Mouse (Mus musculus): Measurements from ENCODE around the gene Plb1.

The Plb1 gene

DNA sequence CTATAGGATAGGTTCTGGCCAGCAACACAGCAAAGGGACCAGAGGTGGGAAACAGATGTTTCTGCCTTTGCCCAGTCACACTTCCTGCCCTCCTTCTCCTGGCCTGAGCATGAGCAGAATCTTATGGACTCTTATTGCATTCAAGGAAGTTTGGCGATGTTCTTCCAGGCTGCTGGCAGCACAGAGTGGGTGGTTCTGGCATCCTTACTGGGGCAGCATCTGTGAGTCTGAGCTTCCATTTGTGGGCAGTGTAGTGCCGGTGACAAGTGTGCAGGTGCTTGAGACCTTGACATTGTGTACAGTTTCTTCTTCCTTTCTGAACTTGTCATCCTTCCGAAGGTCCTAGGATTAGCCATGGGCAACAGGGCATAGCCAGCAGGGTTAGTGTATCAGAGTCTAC lies 12.9 kb downstream of the Plb1 start:
- DNase-seq (ENCODE audit: low spot score), result no peak

DNA sequence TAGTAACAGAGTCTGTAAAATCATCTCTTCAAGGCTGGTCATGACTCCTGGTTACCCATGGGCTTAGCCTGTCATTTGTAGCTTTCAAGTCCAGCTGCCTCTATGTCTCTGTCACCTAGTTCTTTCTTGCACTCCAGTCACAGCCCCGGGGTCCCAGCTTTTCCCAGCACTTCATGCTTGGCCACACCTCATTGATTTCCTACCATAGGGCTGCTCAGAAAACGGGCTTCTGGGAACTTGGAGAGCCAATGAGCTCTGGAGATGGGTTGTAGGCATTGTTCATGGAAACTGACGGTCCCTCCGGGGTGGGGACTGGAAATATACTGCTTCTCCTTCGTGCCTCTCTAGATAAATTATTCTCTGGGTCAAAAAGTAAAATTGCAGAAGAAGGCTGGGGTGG lies 28.2 kb downstream of the Plb1 start:
- no peak for DNase-seq (ENCODE audit: low spot score)

DNA sequence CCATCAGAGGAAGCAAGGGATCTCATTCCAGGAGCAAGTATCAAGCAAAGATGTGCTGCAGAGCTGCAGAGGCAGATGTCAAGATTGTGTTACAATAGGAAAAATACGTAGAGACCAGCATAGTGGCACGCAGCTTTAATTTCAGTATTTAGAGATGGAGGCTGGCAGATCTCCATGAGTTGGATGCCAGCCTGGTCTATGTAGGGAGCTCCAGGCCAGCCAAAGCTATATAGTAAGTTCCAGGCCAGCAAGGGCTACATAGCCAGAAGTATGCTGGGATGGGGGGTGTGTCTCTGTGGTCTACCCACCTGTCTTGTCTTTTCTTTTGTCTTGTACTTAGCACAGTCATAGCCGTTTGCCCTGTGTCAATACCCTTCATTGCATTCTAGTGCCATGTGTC lies 28.7 kb downstream of the Plb1 start:
- no peak for DNase-seq (ENCODE audit: low spot score)

DNA sequence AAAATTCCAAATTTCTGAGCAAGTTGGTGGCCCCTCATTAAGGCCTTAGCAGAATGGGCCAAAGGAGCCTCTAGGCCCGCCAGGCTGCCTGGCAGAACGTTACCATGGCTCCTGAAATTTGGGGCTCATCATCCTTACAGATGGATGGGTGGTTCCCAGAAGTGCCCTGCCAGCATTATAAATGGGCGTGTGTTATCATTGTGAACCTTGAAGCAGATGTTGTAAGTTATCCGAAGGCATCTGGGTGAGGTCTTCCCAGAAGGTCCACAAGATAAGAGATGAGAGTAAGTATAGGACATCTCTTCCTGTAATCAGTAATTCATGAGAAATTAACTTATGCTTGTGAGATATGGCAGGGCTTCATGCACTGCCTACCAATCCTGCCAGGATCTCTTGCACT lies 30.0 kb downstream of the Plb1 start:
- DNase-seq (ENCODE audit: low spot score), result no peak

DNA sequence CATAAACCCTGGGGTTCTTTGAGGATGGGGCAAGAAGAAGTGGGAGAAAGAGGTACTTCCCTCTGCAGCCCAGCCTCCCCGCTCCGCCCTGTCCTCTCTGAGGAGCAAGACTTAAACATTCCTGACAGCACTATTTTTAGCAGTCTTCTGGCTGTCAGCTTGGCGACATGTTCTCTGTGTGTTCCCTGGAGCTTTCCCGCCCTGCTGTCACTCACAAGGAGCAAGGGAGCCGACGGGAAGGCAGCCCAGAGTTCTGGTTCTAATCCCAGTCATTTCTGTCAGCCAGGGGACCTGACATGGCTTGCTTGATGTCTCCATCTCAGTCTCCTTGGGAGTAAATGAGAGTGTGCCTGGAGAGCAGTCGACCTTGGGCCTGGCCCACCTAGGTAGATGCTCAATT lies 40.0 kb downstream of the Plb1 start:
- DNase-seq (ENCODE audit: low spot score), result no peak

DNA sequence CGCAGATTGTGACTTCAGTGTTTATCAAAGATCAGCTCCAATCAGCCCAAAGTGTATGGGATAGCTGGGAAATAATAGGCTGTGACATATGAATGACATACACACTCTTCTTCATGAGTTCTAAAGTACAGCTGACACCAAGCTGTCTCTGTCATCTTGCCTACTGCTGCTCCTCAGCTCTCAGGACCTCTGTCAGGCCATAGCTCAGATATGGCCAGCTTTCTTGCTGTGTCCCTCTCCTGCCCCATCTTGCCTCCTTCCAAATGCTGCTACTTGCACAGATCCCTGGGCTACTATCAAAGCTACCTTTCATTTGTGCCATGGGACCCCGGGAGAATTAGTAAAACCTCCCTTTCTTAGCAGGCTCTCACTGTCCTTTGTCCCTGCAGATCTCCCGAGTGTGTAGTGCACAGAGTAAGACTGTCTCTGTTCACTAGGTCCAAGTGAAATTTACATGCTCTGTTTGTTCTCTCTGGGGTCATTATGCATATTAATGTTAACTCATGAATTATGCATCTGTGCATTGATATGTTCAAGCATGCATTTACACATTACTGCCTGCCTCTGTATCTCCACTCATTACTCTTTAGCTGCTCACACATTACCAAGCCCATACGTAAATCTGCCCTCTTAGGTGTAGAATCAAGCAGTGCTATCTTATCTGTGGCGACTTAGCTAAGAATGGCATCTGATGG lies 45.6 kb downstream of the Plb1 start:
- DNase-seq (ENCODE audit: low spot score), result no peak

DNA sequence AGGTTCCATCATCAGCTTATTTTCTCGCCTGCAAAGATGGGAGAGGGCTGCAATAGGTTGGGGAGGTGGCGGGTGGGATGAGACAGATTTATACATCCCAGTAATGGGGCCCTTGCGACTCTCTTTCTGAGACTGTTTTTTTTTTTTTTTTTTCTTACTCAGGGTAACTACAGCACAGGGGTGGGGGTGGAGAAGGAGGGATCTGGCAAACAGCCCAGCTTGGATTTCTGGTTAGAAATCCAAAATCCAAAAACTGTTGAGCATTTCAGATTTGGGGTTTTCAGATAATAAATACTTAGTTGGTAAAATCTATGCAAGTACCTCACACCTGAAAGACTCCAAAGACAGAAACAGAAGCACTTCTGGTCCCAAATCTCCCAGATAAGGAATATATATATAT lies 47.6 kb downstream of the Plb1 start:
- no peak for DNase-seq (ENCODE audit: low spot score)

DNA sequence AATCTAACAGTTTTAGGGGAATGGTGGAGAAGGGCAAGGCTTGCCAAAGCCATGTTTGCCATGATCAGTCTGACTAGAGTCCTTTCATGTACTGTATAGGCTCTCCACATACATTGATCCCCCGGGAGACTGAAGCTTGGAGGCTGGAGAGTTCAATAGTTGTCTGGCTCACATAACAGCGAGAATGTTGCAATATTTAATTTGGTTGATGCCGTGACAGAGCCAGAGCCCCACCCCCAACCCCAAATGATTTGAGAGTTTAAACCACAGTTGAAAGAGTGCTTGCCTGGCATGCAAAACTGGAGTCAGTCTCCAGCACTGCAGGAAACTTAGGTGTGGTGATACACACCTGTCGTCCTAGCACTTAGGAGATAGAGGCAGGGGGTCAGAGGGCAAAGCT lies 49.8 kb downstream of the Plb1 start:
- DNase-seq (ENCODE audit: low spot score), result no peak

DNA sequence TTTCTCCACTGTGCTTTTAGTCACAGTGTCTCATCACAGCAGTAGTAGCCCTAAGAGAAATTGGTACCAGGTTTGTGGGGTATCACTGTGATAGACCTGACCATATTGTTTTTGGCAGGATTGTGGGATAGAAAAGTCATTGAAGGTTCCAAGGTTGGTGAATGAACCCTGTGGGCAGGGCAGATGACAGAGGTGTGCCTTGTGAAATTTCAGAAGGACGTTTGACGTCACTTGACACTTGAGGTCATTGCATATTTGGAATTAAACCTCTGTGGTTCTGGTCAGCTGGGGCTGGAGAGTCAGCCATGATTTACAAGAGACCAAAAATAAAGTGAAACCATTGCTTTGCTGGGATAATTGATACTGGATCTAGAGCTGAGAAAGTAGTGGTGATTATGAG lies 50.9 kb downstream of the Plb1 start:
- DNase-seq (ENCODE audit: low spot score), result no peak

DNA sequence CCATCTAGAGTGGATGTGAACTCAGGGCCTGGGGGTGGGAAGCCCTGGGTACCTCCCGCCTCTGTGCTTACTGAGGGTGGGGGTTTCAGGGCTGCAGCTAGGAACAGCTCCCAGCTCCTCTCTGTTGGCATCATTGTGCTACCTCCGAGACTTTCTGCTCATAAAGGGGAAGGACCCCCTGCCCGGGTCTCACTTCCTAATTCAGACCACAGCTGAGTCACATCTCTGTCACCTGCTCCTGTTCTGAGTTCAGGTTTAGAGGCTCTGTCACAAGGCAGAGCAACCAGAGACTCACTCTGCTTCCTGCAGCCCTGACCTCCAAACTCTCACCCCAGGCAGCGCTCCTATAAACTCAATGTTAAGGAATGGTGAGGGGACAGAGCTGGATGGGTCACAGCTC lies 53.8 kb downstream of the Plb1 start:
- DNase-seq (ENCODE audit: low spot score), result no peak

DNA sequence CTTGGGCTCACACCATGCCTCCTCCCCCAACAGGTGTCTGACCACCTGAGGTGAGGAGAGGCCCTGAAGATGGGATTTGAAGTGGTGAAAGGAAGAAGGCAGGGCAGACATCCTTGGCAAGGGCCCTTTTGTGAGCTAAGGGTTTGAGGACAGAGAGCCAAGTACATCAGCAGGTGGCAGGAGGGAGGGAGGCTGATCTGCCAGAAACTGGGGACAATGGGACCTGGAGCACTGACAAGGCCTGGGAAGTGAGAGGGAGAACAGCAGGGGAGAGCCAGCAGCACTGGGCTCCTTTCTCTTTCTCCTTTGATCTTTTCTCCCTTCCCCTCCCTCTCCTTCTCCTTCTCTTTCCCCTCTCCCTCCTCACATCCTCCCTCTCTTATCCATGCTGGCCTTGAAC lies 55.5 kb downstream of the Plb1 start:
- no peak for DNase-seq (ENCODE audit: low spot score)

DNA sequence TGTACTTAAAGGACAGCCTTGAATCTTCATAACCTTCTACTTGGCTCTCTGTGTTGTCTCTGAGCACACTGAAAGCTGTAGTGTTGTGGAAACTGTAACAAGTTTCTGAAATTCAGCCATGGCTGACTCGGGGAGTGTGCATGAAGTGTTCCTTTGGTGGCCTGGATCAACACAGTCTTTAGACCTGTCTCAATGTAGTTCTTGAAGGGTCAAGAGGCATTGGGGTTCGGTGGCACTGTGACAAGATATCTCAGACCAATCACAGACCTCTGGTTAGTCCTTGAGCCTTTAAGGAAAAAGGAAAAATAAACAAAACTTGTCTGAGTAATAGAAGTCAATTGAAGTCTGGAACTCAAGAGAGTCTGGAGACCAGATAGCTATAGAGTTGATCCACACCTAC lies 58.8 kb downstream of the Plb1 start:
- no peak for DNase-seq (ENCODE audit: low spot score)

DNA sequence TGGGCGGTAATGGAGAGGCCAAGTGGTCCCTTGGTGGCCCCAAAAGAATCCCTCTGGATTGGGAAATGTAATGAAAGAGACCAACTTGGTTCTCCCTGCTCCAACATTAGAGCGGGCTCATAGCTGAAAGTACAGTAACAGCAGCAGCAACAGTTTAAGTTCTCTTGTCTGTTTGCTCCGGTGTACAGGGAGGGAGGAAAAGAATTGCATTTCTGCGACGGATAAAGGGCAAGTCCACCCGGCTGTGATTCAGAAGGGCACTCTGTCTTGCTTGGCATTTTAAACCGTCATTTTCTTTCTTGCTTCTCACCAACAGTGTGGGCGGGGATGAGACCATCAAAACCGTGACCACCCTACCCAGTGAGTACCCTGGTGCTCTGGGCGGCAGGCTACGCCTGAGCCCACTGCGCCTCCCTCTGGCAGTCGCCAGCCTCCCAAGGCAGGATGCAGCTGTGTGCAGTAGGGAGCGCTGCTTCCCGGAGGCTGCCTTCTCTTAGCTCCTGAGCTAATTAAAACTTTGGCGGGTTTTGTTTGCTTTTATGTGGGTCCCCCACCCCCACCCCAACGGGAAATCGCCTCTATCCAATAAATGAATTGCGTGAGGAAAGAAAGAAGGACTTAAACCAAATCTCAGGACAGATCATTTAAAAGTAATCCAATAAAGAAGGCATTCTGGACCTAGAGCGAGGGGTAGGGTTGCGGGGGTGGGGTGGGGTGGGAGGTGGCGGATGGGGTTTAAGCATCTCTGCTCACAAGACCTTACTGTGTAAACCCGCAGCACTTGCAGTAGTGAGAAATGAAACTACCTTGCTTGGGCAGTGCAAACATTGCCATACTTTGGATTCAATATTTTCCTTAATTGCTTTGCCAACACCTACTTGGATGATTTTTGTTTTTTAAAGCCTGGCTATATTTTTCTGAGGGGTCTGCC lies 70.7 kb downstream of the Plb1 start:
- no peak for DNase-seq (ENCODE audit: low spot score)

DNA sequence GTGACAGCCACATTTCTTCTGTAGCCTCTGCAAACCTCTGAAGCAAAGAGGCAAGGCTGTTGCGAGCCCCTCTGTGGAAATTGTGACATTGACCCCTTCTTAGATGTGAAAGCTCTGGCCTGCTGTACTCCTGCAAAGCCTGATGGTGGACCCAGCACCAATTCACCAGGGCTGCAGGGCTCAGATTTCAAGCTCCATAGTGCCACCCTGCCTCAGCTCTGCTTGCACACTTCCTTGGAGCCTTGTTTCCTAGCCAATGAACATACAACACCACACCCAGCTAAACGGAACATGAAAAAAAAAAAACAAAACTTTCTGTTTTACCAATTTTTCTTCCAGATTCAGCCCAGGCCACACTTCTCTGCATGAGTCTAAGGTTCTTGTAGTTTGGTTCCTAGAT lies 74.6 kb downstream of the Plb1 start:
- no peak for DNase-seq (ENCODE audit: low spot score)

DNA sequence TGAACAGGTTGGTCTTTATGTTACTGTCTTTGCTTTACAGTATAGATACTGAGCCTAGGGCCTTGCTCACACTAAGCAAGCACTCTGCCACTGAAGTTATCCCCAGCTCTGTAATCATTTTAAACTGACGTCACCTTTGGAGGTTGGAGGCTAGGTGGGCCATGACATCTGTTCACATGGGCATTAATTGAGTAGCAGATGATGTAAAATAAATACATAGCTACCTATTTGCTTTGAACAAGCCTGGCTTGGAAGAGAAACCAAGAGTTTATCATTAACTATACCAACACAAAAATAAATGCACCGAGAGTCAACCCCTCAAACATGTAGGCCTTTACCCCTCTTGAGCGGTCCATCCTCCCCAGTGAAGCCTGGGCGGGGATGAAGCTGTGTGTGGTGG lies 76.1 kb downstream of the Plb1 start:
- DNase-seq (ENCODE audit: low spot score), result no peak

DNA sequence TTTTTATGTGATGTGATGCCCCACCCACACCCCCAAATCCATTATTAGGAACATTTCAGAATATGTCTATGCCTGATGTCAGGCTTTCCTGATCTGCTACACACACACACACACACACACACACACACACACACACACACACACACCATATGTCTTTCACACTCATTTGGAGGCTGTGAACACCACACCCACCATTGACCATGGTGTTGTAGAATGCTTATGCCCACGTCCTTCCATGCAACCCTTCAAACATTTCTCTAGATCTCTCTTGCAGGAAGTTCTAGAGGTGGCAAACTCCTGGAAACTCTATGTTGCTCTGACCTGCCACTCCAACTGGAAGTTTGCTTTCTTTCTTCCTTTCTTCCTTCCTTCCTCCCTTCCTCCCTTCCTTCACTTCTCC lies 77.2 kb downstream of the Plb1 start:
- no peak for DNase-seq (ENCODE audit: low spot score)

DNA sequence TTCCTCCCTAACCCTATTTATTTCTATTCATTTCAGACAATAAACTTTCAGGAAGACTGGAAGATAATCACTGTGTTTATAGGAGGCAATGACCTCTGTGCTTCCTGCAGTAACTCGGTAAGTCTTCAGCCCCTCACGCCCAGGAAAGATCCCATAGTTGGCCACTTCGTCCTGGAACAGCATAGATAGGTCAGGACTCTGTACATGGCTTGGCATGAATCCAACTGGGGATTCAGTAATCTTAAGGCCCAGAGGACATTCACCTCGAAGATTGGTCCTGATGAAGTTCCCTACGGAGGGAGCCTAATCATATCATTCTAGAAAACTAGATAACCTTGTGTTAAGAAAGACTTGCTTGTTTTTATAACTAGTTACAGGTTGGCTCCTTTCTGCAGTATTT lies 78.3 kb downstream of the Plb1 start:
- DNase-seq (ENCODE audit: low spot score), result no peak

DNA sequence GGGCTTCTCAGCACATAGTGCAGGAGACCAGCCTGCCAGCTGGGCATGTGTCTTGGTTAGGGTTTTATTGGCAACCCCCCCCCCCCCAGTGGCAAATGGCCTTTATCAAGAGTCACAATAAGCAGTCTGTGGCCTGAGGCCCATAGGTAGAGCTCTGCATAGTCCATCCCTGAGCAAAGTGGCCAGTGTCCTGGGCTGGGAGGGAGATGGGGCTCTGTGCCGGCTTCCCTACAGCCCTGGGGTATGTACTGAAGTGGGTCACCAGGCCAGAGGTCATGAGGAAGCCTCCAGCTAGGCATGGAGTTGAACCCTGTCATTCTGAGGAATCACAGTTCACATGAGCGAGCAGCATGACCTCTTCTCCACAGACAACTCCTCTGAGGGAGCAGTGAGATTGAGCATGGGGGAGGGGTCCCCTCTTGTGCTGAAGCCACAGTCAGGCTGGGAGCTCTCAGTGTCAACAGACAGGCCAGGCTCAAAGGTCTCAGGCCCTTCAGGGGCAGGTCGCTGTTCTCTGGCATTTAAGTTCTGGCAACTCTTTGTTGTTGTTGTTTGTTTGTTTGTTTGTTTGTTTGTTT lies 79.2 kb downstream of the Plb1 start:
- DNase-seq (ENCODE audit: low spot score), result no peak

DNA sequence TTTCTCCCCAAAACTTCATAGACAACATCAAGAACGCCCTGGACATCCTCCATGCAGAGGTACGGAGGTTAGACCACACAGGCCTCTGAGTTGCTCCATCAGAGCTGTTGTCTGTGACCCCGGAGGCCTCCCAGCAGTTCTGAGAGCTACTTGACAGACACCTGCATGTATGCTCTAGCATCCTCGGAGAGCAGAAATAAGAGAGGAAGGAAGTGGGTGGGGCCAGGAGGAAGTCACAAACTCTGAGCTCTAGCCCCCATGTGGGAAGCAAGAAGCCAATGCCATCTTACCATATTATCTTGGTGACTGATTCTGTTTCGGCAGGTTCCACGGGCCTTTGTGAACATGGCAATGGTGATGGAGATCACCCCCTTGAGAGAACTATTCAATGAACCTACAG lies 81.2 kb downstream of the Plb1 start:
- DNase-seq (ENCODE audit: low spot score), result no peak

DNA sequence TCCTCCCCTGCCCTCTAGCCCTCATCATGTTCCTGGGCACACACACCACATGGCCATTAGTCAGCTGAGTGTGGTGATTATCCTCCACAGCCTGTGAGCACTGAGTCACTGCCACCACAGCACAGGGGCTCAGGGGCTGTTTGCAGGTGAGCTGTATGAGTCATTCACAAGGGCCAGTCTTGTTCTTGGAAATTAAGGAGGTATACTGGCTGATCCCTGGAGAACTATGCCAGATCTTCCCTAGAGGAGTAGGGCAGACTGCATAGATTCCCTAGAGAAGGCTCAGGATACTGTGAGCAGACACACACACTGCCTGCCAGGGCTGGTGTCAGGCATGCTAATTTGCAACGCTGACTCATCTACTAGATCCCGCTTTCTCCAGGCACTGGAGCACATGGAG lies 82.2 kb downstream of the Plb1 start:
- DNase-seq (ENCODE audit: low spot score), result no peak

DNA sequence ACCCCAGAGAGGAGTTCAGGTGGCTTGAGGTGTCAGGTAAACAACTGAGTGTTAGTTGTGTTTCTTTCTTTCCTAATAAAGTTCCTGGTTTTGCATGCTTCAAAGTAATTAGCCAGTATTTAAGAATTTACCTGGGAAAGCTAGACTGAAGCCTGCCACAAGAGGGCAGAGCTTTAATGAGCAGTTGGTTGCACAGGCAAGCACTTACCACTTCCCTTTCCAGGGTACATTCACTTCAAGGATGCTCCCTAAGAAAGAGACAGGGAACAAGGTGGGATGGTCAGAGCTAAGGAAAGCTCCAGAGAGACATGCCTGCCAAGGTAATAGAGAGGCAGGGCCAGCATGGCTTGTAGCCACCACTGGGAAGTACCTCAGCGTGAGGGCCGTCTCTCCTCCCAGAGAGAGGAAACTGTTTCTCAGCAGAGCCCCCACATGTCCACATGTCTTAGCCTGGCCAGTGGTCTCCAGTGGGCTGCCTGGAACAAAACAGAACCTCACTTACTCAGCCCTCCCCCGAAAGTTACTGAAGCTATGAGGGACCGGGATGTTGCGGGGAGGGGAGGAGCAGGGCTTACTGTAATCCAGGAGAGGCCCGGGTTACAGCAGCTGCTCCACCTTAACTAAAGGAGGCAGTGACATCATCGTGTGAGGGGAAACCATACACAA lies 89.8 kb downstream of the Plb1 start:
- no peak for DNase-seq (ENCODE audit: low spot score)

DNA sequence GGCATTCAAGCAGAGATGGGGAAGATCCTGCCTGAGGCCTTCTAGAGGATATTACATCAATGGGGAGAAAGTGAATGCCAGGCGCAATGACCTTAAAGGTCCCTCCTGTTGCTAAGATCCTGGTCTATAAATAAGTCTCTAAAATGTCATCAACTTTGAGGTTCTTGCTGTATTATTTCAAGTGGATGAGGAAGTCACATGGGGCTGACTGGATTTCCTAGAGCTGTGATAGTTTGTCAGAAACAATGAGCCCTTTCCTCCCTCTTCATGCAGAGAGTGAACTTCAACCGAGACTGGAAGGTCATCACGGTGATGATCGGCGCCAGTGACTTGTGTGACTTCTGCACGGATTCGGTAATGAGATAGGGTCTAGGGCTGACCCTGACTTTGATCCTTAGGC lies 95.6 kb downstream of the Plb1 start:
- DNase-seq (ENCODE audit: low spot score), result no peak

DNA sequence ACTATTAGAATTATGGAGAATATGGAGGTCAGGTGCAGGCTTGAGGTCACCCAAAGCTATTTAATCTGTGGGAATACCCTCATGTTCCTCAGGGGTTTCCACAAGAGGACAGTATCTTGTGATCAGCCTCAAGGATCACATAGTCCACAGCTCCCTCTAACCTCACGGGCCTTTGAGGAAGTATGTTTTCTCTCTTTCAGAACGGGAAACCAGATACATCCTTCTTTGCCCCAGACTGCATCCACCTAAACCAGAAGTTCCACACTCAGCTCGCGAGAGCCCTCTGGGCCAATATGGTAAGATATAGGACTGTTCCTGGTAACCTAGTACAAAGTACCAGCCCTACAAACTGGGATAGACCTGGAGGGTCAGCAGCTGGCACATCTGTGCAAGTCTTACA lies 100.1 kb downstream of the Plb1 start:
- DNase-seq (ENCODE audit: low spot score), result no peak
